Mouse (Mus musculus) spleen, adult 2 months (tissue): ENCODE measurements around the gene Klf13.

Experiments
- CTCF ChIP-seq: fragments of 200-500 bp; IDR thresholded peaks from 2 replicates; pipeline ENCODE4 v1.5.1; 2011; ENCODE audit warnings: mild to moderate bottlenecking, inconsistent platforms; ENCODE audit not compliant: insufficient read depth, insufficient read length, insufficient replicate concordance; ENCODE audit errors: extremely low read depth
- POLR2A ChIP-seq: fragments of 200-500 bp; IDR thresholded peaks from 2 replicates; pipeline ENCODE4 v1.6.1; 2011; ENCODE audit warnings: low read depth, low read length, inconsistent platforms

- TF ChIP-seq POLR2A (no peak), CTCF (no peak)
These were observed 17.6 kb upstream of the Klf13 start for GRCm38 (mm10) chr7:63956138-63956823.
